Mouse (Mus musculus): ENCODE data around the gene Fcho1.

Gene Fcho1

GRCm38 (mm10) chr8:71682832-71683231, 42.7 kb downstream of the Fcho1 start:
- no peak for DNase-seq (ENCODE audit: low spot score)

- DNase-seq (ENCODE audit: low spot score): no peak
Observed at GRCm38 (mm10) chr8:71681369-71681915, 44.1 kb downstream of the Fcho1 start.

- no peak for DNase-seq (ENCODE audit: low spot score)
Observed at GRCm38 (mm10) chr8:71680471-71680870, 45.0 kb downstream of the Fcho1 start.

GRCm38 (mm10) chr8:71679550-71680168, 45.9 kb downstream of the Fcho1 start:
- no peak for DNase-seq (ENCODE audit: low spot score)

- DNase-seq (ENCODE audit: low spot score): no peak
Observed at GRCm38 (mm10) chr8:71679116-71679515, 46.4 kb downstream of the Fcho1 start.

- no peak for DNase-seq (ENCODE audit: low spot score)
Observed at GRCm38 (mm10) chr8:71678216-71678615, 47.3 kb downstream of the Fcho1 start.

- DNase-seq (ENCODE audit: low spot score): no peak
Observed at GRCm38 (mm10) chr8:71677555-71677954, 48.0 kb downstream of the Fcho1 start.

GRCm38 (mm10) chr8:71676803-71677202, 48.7 kb downstream of the Fcho1 start:
- no peak for DNase-seq (ENCODE audit: low spot score)

- no peak for DNase-seq (ENCODE audit: low spot score)
Observed at GRCm38 (mm10) chr8:71676020-71676741, 49.3 kb downstream of the Fcho1 start, which contains the start of gene Jak3. Gene Jak3, plus strand, starts transcription at chr8:71676296.

GRCm38 (mm10) chr8:71675456-71676019, 50.0 kb downstream of the Fcho1 start:
- DNase-seq (ENCODE audit: low spot score): no peak

- DNase-seq (ENCODE audit: low spot score): no peak
Observed at GRCm38 (mm10) chr8:71674071-71674470, 51.4 kb downstream of the Fcho1 start.

- DNase-seq (ENCODE audit: low spot score): no peak
Observed at GRCm38 (mm10) chr8:71672168-71672735, 53.3 kb downstream of the Fcho1 start.

- peak; percentile 74 for DNase-seq (ENCODE audit: low spot score)
Observed at GRCm38 (mm10) chr8:71671549-71671965, 54.0 kb downstream of the Fcho1 start, which contains the start of gene Unc13a. Gene Unc13a, minus strand, starts transcription at chr8:71671757.

- DNase-seq (ENCODE audit: low spot score): no peak
Observed at GRCm38 (mm10) chr8:71670621-71671548, 54.6 kb downstream of the Fcho1 start.

GRCm38 (mm10) chr8:71670198-71670597, 55.3 kb downstream of the Fcho1 start:
- no peak for DNase-seq (ENCODE audit: low spot score)

GRCm38 (mm10) chr8:71668220-71668975, 57.1 kb downstream of the Fcho1 start:
- no peak for DNase-seq (ENCODE audit: low spot score)

- DNase-seq (ENCODE audit: low spot score): no peak
Observed at GRCm38 (mm10) chr8:71667256-71667655, 58.3 kb downstream of the Fcho1 start.

- no peak for DNase-seq (ENCODE audit: low spot score)
Observed at GRCm38 (mm10) chr8:71666855-71667254, 58.7 kb downstream of the Fcho1 start.

- no peak for DNase-seq (ENCODE audit: low spot score)
Observed at GRCm38 (mm10) chr8:71665331-71666130, 60.0 kb downstream of the Fcho1 start.

Data from urinary bladder, postnatal 10 days (tissue).